Mouse (Mus musculus): ENCODE measurements around the gene Cdc14b. TPM values are rescaled to one million over a fixed set of nuclear protein-coding genes. Genes with fewer than 3 reads are reported as not detected.

The Cdc14b gene
- polyA plus RNA-seq, 1 experiment from 2014 or later = 29.5 TPM

DNA sequence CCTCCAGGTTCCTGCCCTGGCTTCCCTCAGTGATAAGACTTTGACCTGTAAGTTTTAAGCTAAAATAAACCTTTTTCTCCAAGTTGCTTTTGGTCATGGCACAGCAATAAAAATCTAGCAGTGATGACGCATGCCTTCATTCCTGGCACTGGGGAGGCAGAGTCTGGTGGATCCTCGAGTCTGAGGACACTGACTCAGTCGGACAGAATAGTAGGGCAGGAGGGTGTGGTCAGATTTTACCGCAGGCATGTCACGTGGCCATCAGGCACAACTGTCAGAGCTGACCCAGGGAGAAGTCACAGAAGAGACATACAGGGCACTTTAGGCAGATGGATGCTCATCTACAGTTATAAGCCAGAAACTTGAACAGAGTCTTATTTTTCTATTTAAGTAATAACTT is 22.9 kb downstream of the Cdc14b start:
- Histone ChIP-seq H3K9ac (replicated peaks; ENCODE audit: low read length) (no peak overlapping the region), H3K4me2 (ENCODE audit: low read depth, low read length) (no peak overlapping the region), H3K9me3 (replicated peaks; ENCODE audit: control insufficient read depth, low read length) (no peaks in the 10 kb centered on the region), H3K27ac (replicated peaks; ENCODE audit: low read depth, low read length) (no peak overlapping the region), H3K4me3 (ENCODE audit: low read depth, low read length) (no peak overlapping the region), H3K4me1 (ENCODE audit: control insufficient read depth, insufficient read depth, low read length) (no peaks in the 10 kb centered on the region), H3K27me3 (ENCODE audit: control insufficient read depth, insufficient read depth, low read length) (no peaks in the 10 kb centered on the region), H3K36me3 (replicated peaks; ENCODE audit: control insufficient read depth, insufficient read depth, low read depth, low read length) (no peaks in the 10 kb centered on the region)
- no peak for ATAC-seq (replicated peaks; ENCODE audit: insufficient number of reproducible peaks, low FRiP score, low TSS enrichment, low read depth)
- WGBS = 82% methylated on average over 5 of the region's 5 CpGs
- no peak for DNase-seq (ENCODE audit: low spot score)

DNA sequence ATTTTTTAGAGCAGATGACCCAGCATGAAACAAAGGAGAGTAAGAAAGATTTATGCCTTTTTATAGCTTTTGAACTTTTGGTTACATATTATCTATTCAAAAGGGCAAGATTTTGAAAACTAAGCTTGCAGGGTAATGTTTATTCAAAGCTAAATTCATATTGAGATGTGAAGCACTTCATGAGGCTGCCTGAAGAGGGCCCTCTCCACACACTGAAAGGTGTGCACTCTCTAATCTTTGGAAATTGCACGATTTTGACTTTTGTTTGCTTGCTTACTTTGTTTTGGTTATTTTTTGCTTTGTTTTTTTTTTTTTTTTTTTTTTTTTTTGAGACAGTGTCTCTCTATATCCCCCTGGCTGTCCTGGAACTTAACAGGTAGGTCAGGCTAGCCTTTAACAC is 24.7 kb downstream of the Cdc14b start:
- Histone ChIP-seq H3K9me3 (replicated peaks; ENCODE audit: control insufficient read depth, low read length) (no peaks in the 10 kb centered on the region), H3K27ac (replicated peaks; ENCODE audit: low read depth, low read length) (no peak overlapping the region), H3K9ac (replicated peaks; ENCODE audit: low read length) (no peak overlapping the region), H3K27me3 (ENCODE audit: control insufficient read depth, insufficient read depth, low read length) (no peaks in the 10 kb centered on the region), H3K4me1 (ENCODE audit: control insufficient read depth, insufficient read depth, low read length) (no peaks in the 10 kb centered on the region), H3K4me3 (ENCODE audit: low read depth, low read length) (no peak overlapping the region), H3K36me3 (replicated peaks; ENCODE audit: control insufficient read depth, insufficient read depth, low read depth, low read length) (no peaks in the 10 kb centered on the region), H3K4me2 (ENCODE audit: low read depth, low read length) (no peak overlapping the region)
- ATAC-seq (replicated peaks; ENCODE audit: insufficient number of reproducible peaks, low FRiP score, low TSS enrichment, low read depth) = no peak
- DNase-seq (ENCODE audit: low spot score) = no peak
- 20% methylated on average over 1 of the region's 1 CpGs for WGBS

DNA sequence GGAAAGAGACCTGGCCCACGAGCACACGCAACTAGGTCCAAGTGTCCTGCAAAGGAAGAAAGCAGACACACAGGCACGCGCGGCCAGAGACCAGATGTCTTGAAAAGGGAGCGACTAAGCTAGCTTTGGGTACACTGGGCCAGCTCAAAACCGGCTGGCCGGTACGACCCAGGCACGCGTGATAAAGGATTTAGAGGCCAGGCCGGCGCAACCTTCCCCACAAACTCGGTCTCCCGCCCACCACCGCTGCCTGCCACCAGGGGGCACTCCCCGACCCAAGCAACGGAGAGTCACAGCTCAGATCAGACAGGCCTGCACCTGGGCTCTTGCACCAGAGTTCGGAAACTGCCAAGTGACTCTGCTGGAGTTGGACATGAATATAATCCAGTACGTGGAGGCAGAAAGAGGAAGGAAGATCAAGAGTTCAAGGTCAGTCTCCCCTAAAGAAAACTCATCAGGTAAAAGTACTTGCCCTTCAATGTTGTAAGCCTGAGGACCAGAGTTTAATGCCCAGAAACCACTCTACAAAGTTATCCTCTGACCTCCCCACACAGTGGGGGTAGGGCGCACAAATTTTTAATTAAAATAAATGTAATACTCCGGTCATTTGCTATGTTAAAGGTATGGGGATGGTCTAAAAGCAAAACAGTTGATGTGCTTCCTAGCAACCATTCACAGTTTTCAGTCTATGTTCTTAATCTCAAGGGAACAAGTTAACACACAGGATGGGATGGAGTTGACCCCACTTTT is 26.1 kb downstream of the Cdc14b start:
- H3K27me3 ChIP-seq (ENCODE audit: control insufficient read depth, insufficient read depth, low read length) = no peaks in the 10 kb centered on the region
- H3K27ac ChIP-seq (replicated peaks; ENCODE audit: low read depth, low read length) = no peak overlapping the region
- H3K4me1 ChIP-seq (ENCODE audit: control insufficient read depth, insufficient read depth, low read length) = no peaks in the 10 kb centered on the region
- peak; percentile 58 for ATAC-seq (replicated peaks; ENCODE audit: insufficient number of reproducible peaks, low FRiP score, low TSS enrichment, low read depth)
- H3K9me3 ChIP-seq (replicated peaks; ENCODE audit: control insufficient read depth, low read length) = no peaks in the 10 kb centered on the region
- peak; percentile 82 for DNase-seq (ENCODE audit: low spot score)
- 7% methylated on average over 22 of the region's 22 CpGs for WGBS
- peak overlapping the region; percentile 52 for H3K9ac ChIP-seq (replicated peaks; ENCODE audit: low read length)
- H3K4me2 ChIP-seq (ENCODE audit: low read depth, low read length) = peak overlapping the region; percentile 94
- no peaks in the 10 kb centered on the region for H3K36me3 ChIP-seq (replicated peaks; ENCODE audit: control insufficient read depth, insufficient read depth, low read depth, low read length)
- H3K4me3 ChIP-seq (ENCODE audit: low read depth, low read length) = peak overlapping the region; percentile 43

DNA sequence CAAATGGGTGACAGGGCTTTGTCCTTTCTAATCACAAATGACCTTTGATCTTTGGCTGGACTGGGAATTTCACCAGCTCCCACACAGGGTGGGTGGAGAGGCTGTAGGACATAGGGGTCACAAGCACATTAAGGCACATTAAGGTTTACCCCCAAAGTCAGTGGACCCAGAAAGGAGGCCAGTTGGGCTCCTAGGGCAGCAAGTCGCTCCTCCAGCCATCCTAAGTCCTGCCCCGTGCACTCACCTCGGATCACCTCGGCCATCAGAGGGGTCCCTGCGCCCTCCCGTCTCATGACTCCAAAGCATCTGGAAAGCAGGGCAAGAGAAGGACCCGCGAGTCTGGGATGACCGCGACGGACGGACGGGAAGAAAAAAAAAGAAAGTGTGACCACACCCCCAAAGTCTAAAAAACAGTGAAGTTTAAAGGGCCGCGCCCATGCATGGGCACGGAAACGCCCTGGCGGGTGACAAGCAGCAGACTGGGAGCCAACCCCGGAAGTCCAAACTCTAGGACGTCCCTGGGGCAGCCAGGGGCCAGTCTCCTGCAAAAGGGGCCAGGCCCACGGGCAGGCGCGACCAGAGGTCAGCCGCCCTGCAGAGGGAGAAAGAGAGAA is 26.8 kb downstream of the Cdc14b start:
- Histone ChIP-seq H3K4me3 (ENCODE audit: low read depth, low read length) (peak overlapping the region; percentile 43), H3K9ac (replicated peaks; ENCODE audit: low read length) (peak overlapping the region; percentile 52), H3K27me3 (ENCODE audit: control insufficient read depth, insufficient read depth, low read length) (no peaks in the 10 kb centered on the region), H3K9me3 (replicated peaks; ENCODE audit: control insufficient read depth, low read length) (no peaks in the 10 kb centered on the region), H3K27ac (replicated peaks; ENCODE audit: low read depth, low read length) (no peak overlapping the region), H3K4me2 (ENCODE audit: low read depth, low read length) (peak overlapping the region; percentile 94), H3K4me1 (ENCODE audit: control insufficient read depth, insufficient read depth, low read length) (no peaks in the 10 kb centered on the region), H3K36me3 (replicated peaks; ENCODE audit: control insufficient read depth, insufficient read depth, low read depth, low read length) (no peaks in the 10 kb centered on the region)
- DNase-seq (ENCODE audit: low spot score) = peak; percentile 54
- WGBS = 3% methylated on average over 24 of the region's 24 CpGs
- peak; percentile 80 for ATAC-seq (replicated peaks; ENCODE audit: insufficient number of reproducible peaks, low FRiP score, low TSS enrichment, low read depth)

DNA sequence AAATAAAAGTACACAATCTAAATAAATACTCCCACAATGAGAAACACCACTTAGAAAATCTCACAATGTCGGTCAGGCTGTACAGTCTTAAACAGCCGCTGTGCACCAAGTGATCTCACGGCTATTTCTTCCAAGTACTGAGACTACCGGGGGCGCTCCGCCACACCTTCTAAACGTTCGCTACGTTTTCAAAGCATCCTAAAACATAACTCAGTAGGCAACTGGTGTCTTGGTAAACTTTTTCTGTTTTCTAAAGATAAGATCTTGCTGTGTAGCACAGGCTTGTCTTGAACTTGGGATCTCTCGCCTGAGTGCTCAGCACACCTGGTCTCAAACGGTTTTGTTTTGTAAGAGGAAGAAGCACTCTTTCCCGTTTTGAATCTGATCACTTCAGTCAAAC is 29.0 kb downstream of the Cdc14b start:
- no peaks in the 10 kb centered on the region for H3K4me1 ChIP-seq (ENCODE audit: control insufficient read depth, insufficient read depth, low read length)
- H3K4me3 ChIP-seq (ENCODE audit: low read depth, low read length) = no peak overlapping the region
- H3K36me3 ChIP-seq (replicated peaks; ENCODE audit: control insufficient read depth, insufficient read depth, low read depth, low read length) = no peaks in the 10 kb centered on the region
- DNase-seq (ENCODE audit: low spot score) (no peak), ATAC-seq (replicated peaks; ENCODE audit: insufficient number of reproducible peaks, low FRiP score, low TSS enrichment, low read depth) (no peak)
- no peak overlapping the region for H3K27ac ChIP-seq (replicated peaks; ENCODE audit: low read depth, low read length)
- no peak overlapping the region for H3K9ac ChIP-seq (replicated peaks; ENCODE audit: low read length)
- H3K4me2 ChIP-seq (ENCODE audit: low read depth, low read length) = no peak overlapping the region
- H3K9me3 ChIP-seq (replicated peaks; ENCODE audit: control insufficient read depth, low read length) = no peaks in the 10 kb centered on the region
- H3K27me3 ChIP-seq (ENCODE audit: control insufficient read depth, insufficient read depth, low read length) = no peaks in the 10 kb centered on the region
- WGBS = 87% methylated on average over 12 of the region's 12 CpGs

DNA sequence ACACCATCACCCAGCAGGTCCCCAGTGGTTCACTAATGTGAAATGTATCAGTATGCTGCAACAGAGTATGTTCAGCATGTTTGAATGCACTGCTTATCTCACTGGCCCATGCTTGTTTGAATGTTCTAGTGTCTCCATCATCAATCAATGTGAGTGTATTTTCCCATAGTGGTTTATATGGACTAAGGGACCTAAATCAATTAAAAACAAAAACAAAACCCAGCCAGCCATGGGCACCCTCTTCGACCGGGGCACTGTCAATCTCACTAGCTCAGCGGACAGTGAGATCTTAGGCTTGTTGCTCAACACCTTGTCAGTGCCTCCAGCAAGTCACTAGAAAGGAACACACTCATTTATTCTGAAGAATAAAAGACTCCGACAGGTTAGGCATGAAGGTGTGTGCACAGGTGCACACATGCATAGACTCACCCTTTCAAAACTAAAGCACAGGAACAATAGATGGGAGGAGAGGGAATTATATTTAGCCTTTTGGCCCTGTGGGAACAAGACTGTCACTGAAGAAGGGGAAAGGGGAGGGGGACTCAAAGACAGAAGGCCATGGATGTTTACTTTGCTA is 30.3 kb downstream of the Cdc14b start:
- no peaks in the 10 kb centered on the region for H3K36me3 ChIP-seq (replicated peaks; ENCODE audit: control insufficient read depth, insufficient read depth, low read depth, low read length)
- H3K4me3 ChIP-seq (ENCODE audit: low read depth, low read length) = no peak overlapping the region
- no peak for ATAC-seq (replicated peaks; ENCODE audit: insufficient number of reproducible peaks, low FRiP score, low TSS enrichment, low read depth)
- no peaks in the 10 kb centered on the region for H3K9me3 ChIP-seq (replicated peaks; ENCODE audit: control insufficient read depth, low read length)
- WGBS = 81% methylated on average over 4 of the region's 4 CpGs
- DNase-seq (ENCODE audit: low spot score) = no peak
- no peak overlapping the region for H3K4me2 ChIP-seq (ENCODE audit: low read depth, low read length)
- no peak overlapping the region for H3K27ac ChIP-seq (replicated peaks; ENCODE audit: low read depth, low read length)
- H3K4me1 ChIP-seq (ENCODE audit: control insufficient read depth, insufficient read depth, low read length) = no peaks in the 10 kb centered on the region
- no peak overlapping the region for H3K9ac ChIP-seq (replicated peaks; ENCODE audit: low read length)
- no peaks in the 10 kb centered on the region for H3K27me3 ChIP-seq (ENCODE audit: control insufficient read depth, insufficient read depth, low read length)

DNA sequence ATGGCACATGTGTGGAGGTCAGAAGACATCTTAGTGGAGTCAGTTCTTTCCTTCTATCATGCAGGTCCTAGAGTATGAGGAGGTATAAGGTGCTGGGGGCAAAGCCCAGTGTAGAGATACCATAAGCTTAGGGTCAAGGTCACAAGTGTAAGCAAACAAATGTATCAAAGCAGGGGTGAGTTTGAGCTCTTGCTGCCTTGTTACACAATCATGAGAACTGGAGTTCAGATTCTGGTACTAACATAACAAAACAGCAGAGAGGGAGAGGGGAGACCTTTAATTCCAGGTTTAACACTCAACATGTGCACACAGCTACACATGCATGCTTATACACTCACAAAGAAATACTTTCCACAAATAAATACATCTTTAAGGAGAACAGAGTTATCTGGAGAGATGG is 32.4 kb downstream of the Cdc14b start:
- Histone ChIP-seq H3K9me3 (replicated peaks; ENCODE audit: control insufficient read depth, low read length) (no peaks in the 10 kb centered on the region), H3K36me3 (replicated peaks; ENCODE audit: control insufficient read depth, insufficient read depth, low read depth, low read length) (no peaks in the 10 kb centered on the region), H3K27ac (replicated peaks; ENCODE audit: low read depth, low read length) (no peak overlapping the region), H3K9ac (replicated peaks; ENCODE audit: low read length) (no peak overlapping the region), H3K4me1 (ENCODE audit: control insufficient read depth, insufficient read depth, low read length) (no peaks in the 10 kb centered on the region), H3K4me3 (ENCODE audit: low read depth, low read length) (no peak overlapping the region), H3K27me3 (ENCODE audit: control insufficient read depth, insufficient read depth, low read length) (no peaks in the 10 kb centered on the region), H3K4me2 (ENCODE audit: low read depth, low read length) (no peak overlapping the region)
- DNase-seq (ENCODE audit: low spot score) = no peak
- ATAC-seq (replicated peaks; ENCODE audit: insufficient number of reproducible peaks, low FRiP score, low TSS enrichment, low read depth) = no peak

DNA sequence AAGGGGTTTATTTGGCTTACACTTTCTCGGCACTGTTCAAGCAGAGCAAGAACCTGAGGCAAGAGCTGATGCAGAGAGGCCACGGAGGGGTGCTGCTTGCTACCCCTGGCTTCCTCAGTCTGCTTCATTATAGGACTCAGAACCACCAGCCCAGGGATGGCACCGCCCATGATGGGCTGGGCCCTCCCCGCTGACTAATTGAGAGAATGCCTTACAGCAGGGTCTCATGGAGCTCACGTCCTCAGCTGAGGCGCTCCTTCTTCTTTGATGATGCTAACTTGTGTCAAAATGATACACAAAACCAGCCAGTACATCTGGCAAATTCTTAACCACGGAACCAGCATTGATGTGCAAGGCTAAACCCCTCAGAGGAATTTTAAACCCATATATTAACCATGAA is 34.5 kb downstream of the Cdc14b start:
- Histone ChIP-seq H3K4me1 (ENCODE audit: control insufficient read depth, insufficient read depth, low read length) (no peaks in the 10 kb centered on the region), H3K4me2 (ENCODE audit: low read depth, low read length) (no peak overlapping the region), H3K27ac (replicated peaks; ENCODE audit: low read depth, low read length) (no peak overlapping the region), H3K36me3 (replicated peaks; ENCODE audit: control insufficient read depth, insufficient read depth, low read depth, low read length) (no peaks in the 10 kb centered on the region), H3K9me3 (replicated peaks; ENCODE audit: control insufficient read depth, low read length) (no peaks in the 10 kb centered on the region), H3K4me3 (ENCODE audit: low read depth, low read length) (no peak overlapping the region), H3K9ac (replicated peaks; ENCODE audit: low read length) (no peak overlapping the region), H3K27me3 (ENCODE audit: control insufficient read depth, insufficient read depth, low read length) (no peaks in the 10 kb centered on the region)
- no peak for DNase-seq (ENCODE audit: low spot score)
- no peak for ATAC-seq (replicated peaks; ENCODE audit: insufficient number of reproducible peaks, low FRiP score, low TSS enrichment, low read depth)
- WGBS = 73% methylated on average over 7 of the region's 7 CpGs
